Comparison of ENCODE assay signal across 8 mouse cellular contexts in genomic region chr7:127801010-127801621, GRCm38 (mm10). TPM values are rescaled to one million over a fixed set of nuclear protein-coding genes. Genes with fewer than 3 reads are reported as not detected.
DNase-seq lines count a peak whose midpoint lies in the region; ATAC-seq and TF ChIP-seq lines count a peak whose summit lies in the region.

No protein-coding gene starts in this region.

- 0 out of 2 replicates have a peak, but pooled peaks cover 8% of the 10 kb centered on the region for H3K4me1 ChIP-seq in forebrain, embryonic 13.5 days
- peaks cover 5% of the 10 kb centered on the region for H3K4me1 ChIP-seq in forebrain, embryonic 15.5 days
- 0 out of 2 replicates have a peak, but pooled peaks cover 6% of the 10 kb centered on the region for H3K4me1 ChIP-seq in hindbrain, postnatal 0 days (ENCODE audit: insufficient read depth, low read length)
- H3K4me1 ChIP-seq in midbrain, postnatal 0 days (ENCODE audit: insufficient read depth, low read length) = no peaks in the 10 kb centered on the region

- H3K27ac ChIP-seq in forebrain, embryonic 13.5 days = no peak overlapping the region
- no peak overlapping the region for H3K27ac ChIP-seq in forebrain, embryonic 15.5 days (replicated peaks)
- peak overlapping the region; percentile 45; the same call in 1 of the 2 replicates for H3K27ac ChIP-seq in hindbrain, postnatal 0 days
- no peak overlapping the region for H3K27ac ChIP-seq in midbrain, postnatal 0 days (ENCODE audit: low read depth, low read length)

- no peak overlapping the region for H3K4me3 ChIP-seq in forebrain, embryonic 13.5 days
- no peak overlapping the region for H3K4me3 ChIP-seq in forebrain, embryonic 15.5 days
- no peak overlapping the region for H3K4me3 ChIP-seq in hindbrain, postnatal 0 days (ENCODE audit: low read length)
- no peak overlapping the region for H3K4me3 ChIP-seq in midbrain, postnatal 0 days (ENCODE audit: low read depth, low read length)

- H3K9ac ChIP-seq in forebrain, embryonic 13.5 days = peak overlapping the region; percentile 22; the same call in 1 of the 2 replicates
- no peak overlapping the region for H3K9ac ChIP-seq in forebrain, embryonic 15.5 days (replicated peaks)
- peak overlapping the region; percentile 24; the same call in 1 of the 2 replicates for H3K9ac ChIP-seq in hindbrain, postnatal 0 days (replicated peaks; ENCODE audit: low read length)
- H3K9ac ChIP-seq in midbrain, postnatal 0 days (replicated peaks; ENCODE audit: low read length, poor library complexity, severe bottlenecking) = no peak overlapping the region

- H3K36me3 ChIP-seq in forebrain, embryonic 13.5 days (ENCODE audit: poor library complexity, severe bottlenecking) = peaks cover 74% of the 10 kb centered on the region
- peaks cover 48% of the 10 kb centered on the region for H3K36me3 ChIP-seq in forebrain, embryonic 15.5 days
- H3K36me3 ChIP-seq in hindbrain, postnatal 0 days (ENCODE audit: insufficient read depth, low read length) = peaks cover 39% of the 10 kb centered on the region
- H3K36me3 ChIP-seq in midbrain, postnatal 0 days (ENCODE audit: insufficient read depth, low read length) = peaks cover 70% of the 10 kb centered on the region

- no peaks in the 10 kb centered on the region for H3K27me3 ChIP-seq in forebrain, embryonic 13.5 days
- H3K27me3 ChIP-seq in forebrain, embryonic 15.5 days = no peaks in the 10 kb centered on the region
- H3K27me3 ChIP-seq in hindbrain, postnatal 0 days (ENCODE audit: insufficient read depth, low read length) = no peaks in the 10 kb centered on the region
- H3K27me3 ChIP-seq in midbrain, postnatal 0 days (ENCODE audit: insufficient read depth, low read length) = no peaks in the 10 kb centered on the region

- H3K4me2 ChIP-seq in forebrain, embryonic 13.5 days = no peak overlapping the region
- H3K4me2 ChIP-seq in forebrain, embryonic 15.5 days (replicated peaks) = no peak overlapping the region
- peak overlapping the region; percentile 36 for H3K4me2 ChIP-seq in hindbrain, postnatal 0 days (ENCODE audit: low read depth, low read length)
- peak overlapping the region; percentile 34 for H3K4me2 ChIP-seq in midbrain, postnatal 0 days (ENCODE audit: low read depth, low read length, poor library complexity, severe bottlenecking)

- no peak for TF ChIP-seq CTCF in hindbrain, postnatal 0 days (IDR thresholded peaks at IDR 0.05; ENCODE audit: low read depth)
- no peak for TF ChIP-seq CTCF in midbrain, postnatal 0 days (IDR thresholded peaks at IDR 0.05)

- peak; percentile 31 to 33 for DNase-seq in urinary bladder, postnatal 36 days (ENCODE audit: low spot score in 2 of 2)
- no peak for DNase-seq in urinary bladder, adult 2 months (ENCODE audit: low spot score)
- DNase-seq in hindbrain, postnatal 0 days (ENCODE audit: low spot score) = no peak
- no peak for DNase-seq in midbrain, postnatal 0 days (ENCODE audit: low spot score)
- no peak for DNase-seq in yolk sac, embryonic 10.5 days (ENCODE audit: low spot score)
- no peak for DNase-seq in ovary, adult 18-20 months (ENCODE audit: low spot score)

- WGBS in forebrain, embryonic 13.5 days = 93% methylated on average over 8 of the region's 8 CpGs
- WGBS in forebrain, embryonic 15.5 days = 92% methylated on average over 8 of the region's 8 CpGs
- WGBS in hindbrain, postnatal 0 days = 83% methylated on average over 8 of the region's 8 CpGs
- WGBS in midbrain, postnatal 0 days = 94% methylated on average over 8 of the region's 8 CpGs

- H3K9me3 ChIP-seq in forebrain, embryonic 13.5 days (replicated peaks) = no peaks in the 10 kb centered on the region
- H3K9me3 ChIP-seq in forebrain, embryonic 15.5 days = no peaks in the 10 kb centered on the region
- no peaks in the 10 kb centered on the region for H3K9me3 ChIP-seq in hindbrain, postnatal 0 days (ENCODE audit: low read length)
- no peaks in the 10 kb centered on the region for H3K9me3 ChIP-seq in midbrain, postnatal 0 days (ENCODE audit: low read length)

- ATAC-seq in forebrain, embryonic 13.5 days = peak; percentile 14; the same call in 1 of the 2 replicates
- ATAC-seq in forebrain, embryonic 15.5 days (replicated peaks) = no peak
- peak; percentile 16; the same call in 1 of the 2 replicates for ATAC-seq in hindbrain, postnatal 0 days
- ATAC-seq in midbrain, postnatal 0 days (ENCODE audit: low FRiP score) = no peak

RNA-seq across cellular contexts. Expression of gene Hsd3b7, which starts 0.7 kb away (rescaled TPM):
- polyA plus RNA-seq in forebrain, embryonic 13.5 days (2015; fragmentation: Nextera tagmentation; extraction: Ambion mirVana) = 5.0 and 7.5 TPM in 2 replicates
- 7.4 TPM in 2 replicates for polyA plus RNA-seq in forebrain, embryonic 15.5 days (2015; fragmentation: Nextera tagmentation; extraction: Ambion mirVana)
- polyA plus RNA-seq in urinary bladder, adult 2 months (2012; rRNA removed) = 65.7 and 77.6 TPM in 2 replicates
- 11.0 and 12.1 TPM in 2 replicates for total RNA-seq in hindbrain, postnatal 0 days (2014; rRNA removed)
- 10.3 and 11.3 TPM in 2 replicates for polyA plus RNA-seq in hindbrain, postnatal 0 days (2015; fragmentation: Nextera tagmentation; extraction: Ambion mirVana)
- 7.1 and 12.8 TPM in 2 replicates for total RNA-seq in midbrain, postnatal 0 days (2014; rRNA removed)
- polyA plus RNA-seq in midbrain, postnatal 0 days (2015; fragmentation: Nextera tagmentation; extraction: Ambion mirVana) = 8.6 and 11.3 TPM in 2 replicates

RNA-seq across cellular contexts. Expression of gene Gm49388, which starts 15.7 kb away (rescaled TPM):
- polyA plus RNA-seq in forebrain, embryonic 13.5 days (2015; fragmentation: Nextera tagmentation; extraction: Ambion mirVana) = not detected in 2 replicates
- polyA plus RNA-seq in forebrain, embryonic 15.5 days (2015; fragmentation: Nextera tagmentation; extraction: Ambion mirVana) = not detected in 2 replicates
- 0.21 TPM in 1 of 2 replicates, not detected in the other for polyA plus RNA-seq in urinary bladder, adult 2 months (2012; rRNA removed)
- total RNA-seq in hindbrain, postnatal 0 days (2014; rRNA removed) = 0.05 and 2.9 TPM in 2 replicates
- not detected in 2 replicates for polyA plus RNA-seq in hindbrain, postnatal 0 days (2015; fragmentation: Nextera tagmentation; extraction: Ambion mirVana)
- not detected in 2 replicates for total RNA-seq in midbrain, postnatal 0 days (2014; rRNA removed)
- not detected in 2 replicates for polyA plus RNA-seq in midbrain, postnatal 0 days (2015; fragmentation: Nextera tagmentation; extraction: Ambion mirVana)

RNA-seq across cellular contexts. Expression of gene Stx4a, which starts 23.0 kb away (rescaled TPM):
- 20.5 and 25.6 TPM in 2 replicates for polyA plus RNA-seq in forebrain, embryonic 13.5 days (2015; fragmentation: Nextera tagmentation; extraction: Ambion mirVana)
- polyA plus RNA-seq in forebrain, embryonic 15.5 days (2015; fragmentation: Nextera tagmentation; extraction: Ambion mirVana) = 19.2 and 21.3 TPM in 2 replicates
- polyA plus RNA-seq in urinary bladder, adult 2 months (2012; rRNA removed) = 161 and 178 TPM in 2 replicates
- total RNA-seq in hindbrain, postnatal 0 days (2014; rRNA removed) = 4.0 and 9.6 TPM in 2 replicates
- polyA plus RNA-seq in hindbrain, postnatal 0 days (2015; fragmentation: Nextera tagmentation; extraction: Ambion mirVana) = 28.4 and 31.8 TPM in 2 replicates
- total RNA-seq in midbrain, postnatal 0 days (2014; rRNA removed) = 6.7 and 7.1 TPM in 2 replicates
- 20.0 and 20.7 TPM in 2 replicates for polyA plus RNA-seq in midbrain, postnatal 0 days (2015; fragmentation: Nextera tagmentation; extraction: Ambion mirVana)

RNA-seq across cellular contexts. Expression of gene Stx1b, which starts 23.2 kb away (rescaled TPM):
- polyA plus RNA-seq in forebrain, embryonic 13.5 days (2015; fragmentation: Nextera tagmentation; extraction: Ambion mirVana) = 18.9 and 21.9 TPM in 2 replicates
- 34.5 and 37.4 TPM in 2 replicates for polyA plus RNA-seq in forebrain, embryonic 15.5 days (2015; fragmentation: Nextera tagmentation; extraction: Ambion mirVana)
- polyA plus RNA-seq in urinary bladder, adult 2 months (2012; rRNA removed) = 6.4 and 6.9 TPM in 2 replicates
- 69.7 and 72.7 TPM in 2 replicates for total RNA-seq in hindbrain, postnatal 0 days (2014; rRNA removed)
- polyA plus RNA-seq in hindbrain, postnatal 0 days (2015; fragmentation: Nextera tagmentation; extraction: Ambion mirVana) = 66.6 and 76.3 TPM in 2 replicates
- 83.6 and 88.9 TPM in 2 replicates for total RNA-seq in midbrain, postnatal 0 days (2014; rRNA removed)
- polyA plus RNA-seq in midbrain, postnatal 0 days (2015; fragmentation: Nextera tagmentation; extraction: Ambion mirVana) = 83.9 and 87.1 TPM in 2 replicates

RNA-seq across cellular contexts. Expression of gene Setd1a, which starts 24.6 kb away (rescaled TPM):
- polyA plus RNA-seq in forebrain, embryonic 13.5 days (2015; fragmentation: Nextera tagmentation; extraction: Ambion mirVana) = 20.0 and 21.5 TPM in 2 replicates
- polyA plus RNA-seq in forebrain, embryonic 15.5 days (2015; fragmentation: Nextera tagmentation; extraction: Ambion mirVana) = 22.4 and 24.8 TPM in 2 replicates
- polyA plus RNA-seq in urinary bladder, adult 2 months (2012; rRNA removed) = 4.8 and 13.9 TPM in 2 replicates
- 17.8 and 18.2 TPM in 2 replicates for total RNA-seq in hindbrain, postnatal 0 days (2014; rRNA removed)
- 10.5 and 16.0 TPM in 2 replicates for polyA plus RNA-seq in hindbrain, postnatal 0 days (2015; fragmentation: Nextera tagmentation; extraction: Ambion mirVana)
- 18.0 and 19.8 TPM in 2 replicates for total RNA-seq in midbrain, postnatal 0 days (2014; rRNA removed)
- 12.7 and 16.4 TPM in 2 replicates for polyA plus RNA-seq in midbrain, postnatal 0 days (2015; fragmentation: Nextera tagmentation; extraction: Ambion mirVana)

Comparison
In these comparisons a context has a peak if more than half of its experiments do, and no peak if none do; other contexts are left out.
1. ATAC-seq: peak in forebrain, embryonic 13.5 days (single experiment) and hindbrain, postnatal 0 days (single experiment); none in forebrain, embryonic 15.5 days (single experiment) and midbrain, postnatal 0 days (single experiment).
2. H3K9ac ChIP-seq: peak in forebrain, embryonic 13.5 days (single experiment) and hindbrain, postnatal 0 days (single experiment); none in forebrain, embryonic 15.5 days (single experiment) and midbrain, postnatal 0 days (single experiment).
3. DNase-seq: peak in urinary bladder, postnatal 36 days (2 of 2); none in urinary bladder, adult 2 months (single experiment), hindbrain, postnatal 0 days (single experiment), midbrain, postnatal 0 days (single experiment), yolk sac, embryonic 10.5 days (single experiment) and ovary, adult 18-20 months (single experiment).
4. H3K4me2 ChIP-seq: peak in hindbrain, postnatal 0 days (single experiment) and midbrain, postnatal 0 days (single experiment); none in forebrain, embryonic 13.5 days (single experiment) and forebrain, embryonic 15.5 days (single experiment).